Mouse (Mus musculus): ENCODE data around the gene Ppm1l.

Ppm1l gene

GRCm38 (mm10) chr3:69489669-69490068 is 173.0 kb downstream of the Ppm1l start:
- DNase-seq (ENCODE audit: low read depth, low spot score) = no peak

- DNase-seq (ENCODE audit: low read depth, low spot score) = no peak
These were observed 174.5 kb downstream of the Ppm1l start for GRCm38 (mm10) chr3:69490981-69491681.

- no peak for DNase-seq (ENCODE audit: low read depth, low spot score)
These were observed 177.8 kb downstream of the Ppm1l start for GRCm38 (mm10) chr3:69494233-69495010.

GRCm38 (mm10) chr3:69497178-69497577 is 180.5 kb downstream of the Ppm1l start:
- DNase-seq (ENCODE audit: low read depth, low spot score) = no peak

- peak; percentile 33 for DNase-seq (ENCODE audit: low read depth, low spot score)
These were observed 185.3 kb downstream of the Ppm1l start for GRCm38 (mm10) chr3:69502009-69502408.

GRCm38 (mm10) chr3:69502527-69502926 is 185.9 kb downstream of the Ppm1l start:
- DNase-seq (ENCODE audit: low read depth, low spot score) = no peak

- DNase-seq (ENCODE audit: low read depth, low spot score) = no peak
These were observed 188.4 kb downstream of the Ppm1l start for GRCm38 (mm10) chr3:69505090-69505489.

GRCm38 (mm10) chr3:69506352-69506751 is 189.7 kb downstream of the Ppm1l start:
- DNase-seq (ENCODE audit: low read depth, low spot score) = peak; percentile 83

GRCm38 (mm10) chr3:69509411-69509952 is 192.8 kb downstream of the Ppm1l start:
- DNase-seq (ENCODE audit: low read depth, low spot score) = no peak

- DNase-seq (ENCODE audit: low read depth, low spot score) = no peak
These were observed 195.2 kb downstream of the Ppm1l start for GRCm38 (mm10) chr3:69511881-69512280.

- DNase-seq (ENCODE audit: low read depth, low spot score) = no peak
These were observed 195.7 kb downstream of the Ppm1l start for GRCm38 (mm10) chr3:69512402-69512801.

- peak; percentile 46 for DNase-seq (ENCODE audit: low read depth, low spot score)
These were observed 199.2 kb downstream of the Ppm1l start for GRCm38 (mm10) chr3:69515730-69516350.

- DNase-seq (ENCODE audit: low read depth, low spot score) = no peak
These were observed 202.5 kb downstream of the Ppm1l start for GRCm38 (mm10) chr3:69519188-69519587.

GRCm38 (mm10) chr3:69519789-69520558 is 203.3 kb downstream of the Ppm1l start:
- DNase-seq (ENCODE audit: low read depth, low spot score) = peak; percentile 33

- peak; percentile 89 for DNase-seq (ENCODE audit: low read depth, low spot score)
These were observed 205.6 kb downstream of the Ppm1l start for GRCm38 (mm10) chr3:69522270-69522669.

- DNase-seq (ENCODE audit: low read depth, low spot score) = no peak
These were observed 207.9 kb downstream of the Ppm1l start for GRCm38 (mm10) chr3:69524356-69525071.

- DNase-seq (ENCODE audit: low read depth, low spot score) = no peak
These were observed 208.4 kb downstream of the Ppm1l start for GRCm38 (mm10) chr3:69525072-69525529.

GRCm38 (mm10) chr3:69527384-69527783 is 210.7 kb downstream of the Ppm1l start:
- DNase-seq (ENCODE audit: low read depth, low spot score) = no peak

GRCm38 (mm10) chr3:69529576-69529975 is 212.9 kb downstream of the Ppm1l start:
- DNase-seq (ENCODE audit: low read depth, low spot score) = no peak

- no peak for DNase-seq (ENCODE audit: low read depth, low spot score)
These were observed 214.8 kb downstream of the Ppm1l start for GRCm38 (mm10) chr3:69531511-69531910.

GRCm38 (mm10) chr3:69532687-69533086 is 216.0 kb downstream of the Ppm1l start:
- no peak for DNase-seq (ENCODE audit: low read depth, low spot score)

All from R1 (cell line).